Mouse (Mus musculus): ENCODE results near the gene Trib3.

Trib3 gene

DNA sequence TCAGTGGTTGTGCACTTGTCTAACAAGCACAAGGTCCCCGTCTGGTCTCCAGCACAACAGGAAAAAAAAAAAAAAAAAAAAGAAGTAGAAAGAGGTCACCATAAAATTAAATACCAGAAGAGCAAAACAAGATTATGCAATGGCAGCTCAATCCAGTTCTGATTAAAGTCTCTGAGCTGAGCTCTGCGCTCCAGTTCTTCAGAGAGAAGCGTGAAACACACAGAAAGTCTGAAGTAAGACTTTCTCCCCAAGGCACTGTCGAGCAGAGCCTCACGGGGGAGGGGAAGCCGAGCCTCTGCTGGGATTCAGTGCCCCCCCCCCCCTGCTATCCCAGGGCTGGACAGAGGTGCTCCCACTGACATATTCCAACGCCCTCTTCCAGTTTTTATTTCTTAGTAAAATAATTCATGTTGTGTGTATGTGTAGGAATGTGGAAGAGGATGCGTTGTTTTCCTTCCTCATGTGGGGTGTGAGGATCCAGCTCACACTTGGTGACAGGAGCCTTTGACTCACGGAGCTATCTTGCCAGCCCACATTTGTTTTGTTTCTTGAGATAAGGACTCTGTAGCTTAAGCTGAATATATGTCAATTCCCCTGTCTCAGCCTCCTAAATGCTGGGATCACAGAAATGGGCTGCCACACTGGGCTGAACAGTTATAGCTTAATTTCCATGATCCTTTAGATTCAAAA lies 3.1 kb upstream of the Trib3 start:
- DNase-seq: peak in 1 of 2 experiments; percentile 31

DNA sequence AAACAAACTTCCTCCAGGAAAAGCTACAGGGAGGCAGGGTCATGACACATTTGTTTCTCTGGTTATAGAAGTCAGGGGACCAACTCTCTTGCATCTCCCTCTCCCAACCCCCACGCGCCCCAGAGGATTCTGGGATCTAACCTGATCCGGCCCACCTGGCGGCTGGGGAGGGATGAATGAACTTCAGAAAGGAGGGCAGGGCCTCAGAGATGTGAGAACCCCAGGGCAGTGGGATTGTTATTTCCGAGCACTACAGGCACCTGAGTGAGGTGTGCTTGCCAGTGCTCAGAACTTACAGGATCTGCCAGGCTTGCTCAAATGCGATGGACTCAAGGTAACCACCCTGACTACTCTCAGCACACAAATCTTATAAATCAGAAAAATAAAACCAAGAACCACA lies 1.6 kb upstream of the Trib3 start:
- DNase-seq: peak; percentile 27 to 34

DNA sequence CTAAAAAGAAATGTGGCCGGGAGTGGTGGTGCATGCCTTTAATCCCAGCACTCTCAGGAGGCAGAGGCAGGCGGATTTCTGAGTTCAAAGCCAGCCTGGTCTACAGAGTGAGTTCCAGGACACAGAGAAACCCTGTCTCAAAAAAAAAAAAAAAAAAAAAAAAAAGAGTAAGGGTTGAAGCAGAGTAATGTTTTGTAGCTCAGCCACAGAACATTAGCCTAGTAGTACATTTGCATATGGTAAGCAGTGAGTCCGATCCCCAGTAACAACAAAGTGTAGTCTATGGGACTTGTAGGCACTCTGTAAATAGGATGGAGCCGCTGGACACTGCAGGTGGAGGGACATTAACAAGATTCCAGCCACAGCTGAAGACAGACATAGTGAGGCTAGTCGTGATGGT lies 1.1 kb upstream of the Trib3 start:
- DNase-seq: no peak

DNA sequence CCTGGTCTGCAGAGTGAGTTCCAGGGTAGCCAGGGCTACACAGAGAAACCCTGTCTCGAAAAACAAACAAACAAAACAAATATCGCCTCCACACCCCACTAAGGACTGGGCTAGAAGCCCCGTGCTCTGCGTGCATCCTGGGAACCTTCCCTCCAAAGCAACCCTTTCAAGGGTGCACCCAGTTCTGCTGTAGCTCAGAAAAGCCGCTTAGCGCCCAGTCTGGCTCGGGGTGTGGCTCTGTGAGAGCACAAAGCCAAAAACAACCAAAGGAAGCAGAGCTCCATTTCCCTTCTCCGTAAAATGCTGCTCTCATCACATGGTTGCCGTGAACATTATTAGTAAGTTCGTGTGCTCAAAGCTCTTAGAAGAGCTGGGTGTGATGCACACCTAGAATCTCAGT lies 529 bp upstream of the Trib3 start:
- DNase-seq: peak; percentile 29 to 43

DNA sequence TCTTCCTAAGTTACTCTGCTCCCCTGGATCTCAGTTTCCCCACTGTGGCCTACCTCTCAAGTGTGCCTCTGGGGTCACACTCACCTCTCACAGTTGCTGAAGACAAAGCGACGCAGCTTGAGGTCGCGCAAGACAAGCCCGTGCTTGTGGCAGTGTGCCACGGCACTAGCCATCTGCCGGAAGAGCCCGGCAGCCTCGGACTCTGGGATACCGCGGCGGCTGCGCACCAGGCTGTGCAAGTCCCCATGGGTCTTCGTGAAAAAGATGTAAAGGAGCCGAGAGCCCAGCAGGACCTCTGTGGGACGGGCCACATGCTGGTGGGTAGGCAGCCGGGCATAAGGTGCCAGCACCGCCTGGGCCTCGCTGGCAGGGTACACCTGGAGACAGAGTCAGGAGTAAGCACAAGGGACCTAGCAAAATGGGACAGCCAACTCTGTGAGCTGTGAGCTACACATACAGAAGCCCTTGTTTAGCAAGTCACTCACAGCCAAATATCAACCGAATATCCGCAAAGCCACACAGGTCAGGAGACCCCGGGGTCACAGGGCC lies 4.1 kb downstream of the Trib3 start:
- no peak for DNase-seq

DNA sequence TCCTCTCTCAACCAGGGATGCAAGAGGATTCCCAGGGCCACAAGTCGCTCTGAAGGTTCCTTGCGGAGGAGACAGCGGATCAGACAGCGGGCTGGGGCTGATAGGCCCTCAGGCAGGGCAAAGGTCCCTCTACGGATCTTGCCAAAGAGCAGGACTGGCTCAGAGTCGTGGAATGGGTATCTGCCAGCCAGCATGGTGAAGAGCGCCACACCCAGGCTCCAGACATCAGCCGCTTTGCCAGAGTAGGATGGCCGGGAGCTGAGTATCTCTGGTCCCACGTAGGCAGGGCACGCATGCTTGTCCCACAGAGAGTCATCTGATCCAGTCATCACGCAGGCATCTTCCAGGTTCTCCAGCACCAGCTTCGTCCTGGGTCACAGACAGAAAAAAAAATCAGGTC lies 5.5 kb downstream of the Trib3 start:
- no peak for DNase-seq

DNA sequence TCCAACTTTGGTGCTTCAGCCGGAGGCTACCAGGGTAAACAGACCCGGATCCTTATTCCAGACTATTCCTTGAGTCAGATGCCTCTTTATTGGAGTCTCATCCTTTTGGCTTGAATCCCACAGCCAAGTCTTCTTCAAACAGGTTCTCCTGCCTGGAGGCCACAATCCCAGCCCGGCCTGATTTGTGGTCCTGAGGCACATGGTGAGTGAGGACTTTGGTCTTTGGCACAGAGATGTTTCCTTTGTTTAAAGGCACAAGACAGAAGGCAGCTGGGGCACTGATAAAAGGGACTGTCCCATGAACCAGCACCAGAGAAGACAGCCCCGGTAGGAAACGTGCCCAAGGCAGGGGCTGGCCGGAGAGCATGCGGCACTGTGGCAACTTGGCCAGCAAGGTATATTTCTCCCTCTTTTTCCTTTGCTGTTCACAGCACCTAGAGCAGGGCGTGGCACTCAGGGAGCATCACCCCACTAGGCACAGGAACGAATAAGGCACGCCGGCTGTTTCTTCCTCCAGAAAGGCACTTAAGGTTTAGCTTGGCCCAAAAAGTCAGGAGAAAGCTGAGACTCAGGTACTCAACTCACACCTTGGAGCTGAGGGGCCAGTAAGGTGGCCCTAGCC lies 6.1 kb downstream of the Trib3 start:
- no peak for DNase-seq

DNA sequence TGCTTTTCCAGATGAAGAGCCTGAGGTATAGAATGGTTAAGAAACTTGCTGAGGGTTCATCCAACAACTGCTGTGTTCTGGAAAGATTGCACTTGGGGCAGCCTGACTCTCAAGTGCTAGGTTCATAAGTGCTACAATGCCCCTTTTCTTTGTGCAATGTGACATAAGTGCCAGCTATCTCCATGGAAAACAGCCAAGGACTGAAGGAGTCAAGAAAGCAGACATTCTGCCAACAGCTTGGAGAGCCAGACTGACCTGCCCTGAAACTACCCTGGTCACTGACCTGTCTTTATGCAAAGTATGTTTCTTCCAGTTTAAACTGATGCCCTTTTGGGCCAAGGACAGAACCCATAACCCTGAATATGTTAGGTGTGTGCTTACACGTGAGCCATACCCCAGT lies 7.0 kb downstream of the Trib3 start:
- no peak for DNase-seq

DNA sequence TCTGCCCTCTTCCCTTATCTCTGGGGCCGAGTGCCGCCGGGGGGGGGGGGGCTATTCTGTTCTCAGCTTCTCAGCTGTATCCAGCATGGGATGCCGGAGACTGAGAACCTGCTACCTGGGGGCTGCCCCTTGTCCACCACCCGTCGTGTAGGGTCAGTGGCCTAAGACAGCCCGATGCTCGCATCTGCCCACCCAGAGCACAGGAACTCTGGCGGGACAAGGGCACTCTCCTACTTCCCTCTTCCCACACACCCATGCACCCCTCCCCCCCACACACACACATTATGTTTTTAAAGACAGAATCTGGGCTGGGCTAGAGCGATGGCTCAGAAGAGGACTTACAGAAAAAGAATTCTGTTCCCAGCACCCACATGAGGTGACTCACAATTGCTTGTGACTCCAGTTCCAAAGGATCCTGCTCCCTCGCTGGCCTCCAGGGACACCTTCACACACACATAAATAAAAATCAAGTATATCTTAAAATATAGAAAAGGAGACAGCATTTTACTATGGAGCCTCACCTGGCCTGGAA lies 8.5 kb downstream of the Trib3 start:
- DNase-seq: no peak

DNA sequence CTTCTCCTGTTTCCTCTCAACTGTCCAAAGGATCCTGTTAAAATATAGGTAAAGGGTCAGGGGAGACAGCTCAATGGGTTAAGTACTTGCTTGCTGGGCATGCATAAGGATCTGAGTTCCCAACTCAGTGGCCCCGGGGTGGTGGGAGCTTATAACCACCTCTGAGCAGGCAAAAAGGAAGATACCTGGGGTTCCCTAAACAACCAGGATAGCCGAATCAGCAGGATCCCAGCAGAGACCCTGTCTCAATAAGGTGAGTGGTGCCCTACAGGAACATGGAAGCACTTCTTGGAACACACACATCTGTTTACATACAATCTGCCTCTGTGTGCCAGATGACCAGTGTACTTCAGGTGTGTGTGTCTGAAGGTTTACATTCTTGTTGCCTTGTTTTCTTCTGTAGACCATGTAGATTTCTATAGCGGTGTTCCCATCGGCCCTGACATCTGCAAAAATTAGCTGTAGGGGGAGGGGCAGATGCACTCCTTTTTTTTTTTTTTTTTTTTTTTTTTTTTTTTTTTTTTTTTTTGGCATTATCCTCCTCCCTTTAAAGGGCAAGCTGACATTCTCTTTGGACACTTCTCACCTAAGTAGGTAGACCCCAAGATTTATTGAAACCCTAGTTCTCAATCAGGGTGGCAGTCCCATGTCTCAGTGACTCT lies 10.4 kb downstream of the Trib3 start:
- no peak for DNase-seq

DNA sequence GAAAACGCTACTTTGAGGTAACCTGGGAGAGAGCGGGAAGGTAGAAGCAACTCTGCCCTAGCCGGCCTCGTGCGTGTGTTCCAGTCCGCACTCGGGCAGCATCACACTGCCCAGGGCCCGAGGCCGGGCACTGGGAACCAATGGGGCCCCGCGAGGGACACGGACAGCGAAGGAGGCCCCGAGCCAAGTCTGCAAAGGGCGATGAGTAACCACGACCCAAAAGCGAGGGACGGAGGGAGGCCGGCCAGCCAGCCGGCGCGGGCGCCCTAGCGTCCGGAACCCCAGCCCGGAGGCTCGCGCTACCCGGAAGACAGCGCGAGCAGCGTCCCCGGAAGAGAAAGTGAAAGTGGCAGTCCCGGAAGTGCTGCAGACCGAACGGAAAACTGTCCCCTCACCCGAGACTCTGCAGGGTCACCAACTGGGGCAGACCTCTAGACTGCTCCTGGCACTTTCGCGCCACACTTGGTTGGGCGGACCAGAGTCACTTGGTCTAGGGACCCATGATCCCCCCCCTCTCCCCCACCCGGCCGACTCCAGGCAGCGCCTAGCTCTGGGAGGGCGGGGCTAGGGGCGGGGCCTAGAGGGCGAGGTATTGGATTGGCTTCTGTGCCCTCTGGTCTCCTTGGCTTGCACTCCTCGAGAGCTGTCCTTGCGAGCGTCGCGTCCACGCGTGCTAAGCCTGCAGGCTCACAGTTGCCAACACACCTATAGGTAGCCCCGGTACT lies 11.6 kb downstream of the Trib3 start, which contains the start of gene Rbck1:
Gene Rbck1, minus strand, starts transcription at position 553 of the 725 bp plus-strand sequence.
- peak; percentile 92 to 95 for DNase-seq

DNA sequence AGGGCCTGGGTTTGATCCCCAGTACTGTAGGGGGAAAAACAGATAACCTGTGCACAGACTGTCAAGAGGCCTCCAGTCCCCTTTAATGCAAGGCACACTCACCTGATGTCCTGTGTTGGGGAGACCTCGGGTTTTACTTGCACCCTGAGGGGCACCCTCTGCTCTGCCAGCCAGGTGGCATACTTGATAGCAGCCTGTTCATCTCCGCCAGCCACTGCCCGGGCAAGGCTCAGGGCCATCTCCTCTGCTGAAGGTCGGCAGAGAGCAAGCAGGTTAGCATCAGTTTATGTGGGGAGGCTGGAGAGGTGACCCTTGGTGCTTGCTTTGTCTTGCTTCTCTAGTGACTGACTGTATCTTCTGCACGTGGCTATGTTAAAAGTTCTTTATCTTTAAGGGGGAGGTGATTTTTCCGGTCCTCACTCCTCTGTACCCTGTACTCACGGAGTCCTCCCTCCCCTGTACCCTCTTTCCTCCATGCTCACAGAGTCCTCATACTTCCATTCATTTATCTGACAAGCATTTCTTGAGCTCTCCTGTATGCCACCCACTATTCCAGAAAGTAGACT lies 12.9 kb downstream of the Trib3 start:
- no peak for DNase-seq

DNA sequence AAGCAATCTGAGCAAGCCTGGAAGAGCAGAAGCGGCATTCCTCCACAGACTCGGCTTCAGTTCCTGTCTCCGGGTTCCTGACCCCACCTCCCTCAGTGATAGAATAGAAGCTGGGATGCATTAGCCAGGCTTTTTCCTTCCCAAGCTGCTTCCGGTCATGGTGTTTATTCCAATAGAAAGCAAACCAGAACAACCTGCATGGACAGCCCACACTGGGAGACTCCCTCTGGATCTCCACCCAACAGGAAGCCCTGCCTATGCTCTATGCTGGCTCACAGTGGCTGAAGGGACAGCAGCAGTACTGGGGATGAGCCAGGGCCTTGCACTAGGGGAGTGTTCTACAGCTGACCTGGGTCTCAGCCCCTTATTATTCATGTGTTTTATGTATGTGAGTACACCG lies 15.9 kb downstream of the Trib3 start:
- no peak for DNase-seq

DNA sequence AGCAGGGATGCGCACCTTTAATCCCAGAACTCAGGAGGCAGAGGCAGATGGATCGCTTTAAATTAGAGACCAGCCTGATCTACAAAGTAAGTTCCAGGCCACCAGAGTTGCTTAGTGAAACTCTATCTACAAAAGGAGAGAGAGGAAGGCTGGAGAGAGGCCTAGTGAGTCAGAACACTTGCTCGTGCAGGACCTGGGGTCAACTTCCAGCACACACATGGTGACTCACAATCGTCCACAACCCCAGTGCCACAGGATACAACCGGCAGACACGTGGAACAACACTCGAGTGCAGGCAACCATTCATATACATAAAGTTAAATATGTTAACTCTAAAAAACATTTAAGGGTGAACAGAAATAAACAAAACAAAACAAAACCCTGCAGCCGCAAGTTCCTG lies 17.2 kb downstream of the Trib3 start:
- no peak for DNase-seq

DNA sequence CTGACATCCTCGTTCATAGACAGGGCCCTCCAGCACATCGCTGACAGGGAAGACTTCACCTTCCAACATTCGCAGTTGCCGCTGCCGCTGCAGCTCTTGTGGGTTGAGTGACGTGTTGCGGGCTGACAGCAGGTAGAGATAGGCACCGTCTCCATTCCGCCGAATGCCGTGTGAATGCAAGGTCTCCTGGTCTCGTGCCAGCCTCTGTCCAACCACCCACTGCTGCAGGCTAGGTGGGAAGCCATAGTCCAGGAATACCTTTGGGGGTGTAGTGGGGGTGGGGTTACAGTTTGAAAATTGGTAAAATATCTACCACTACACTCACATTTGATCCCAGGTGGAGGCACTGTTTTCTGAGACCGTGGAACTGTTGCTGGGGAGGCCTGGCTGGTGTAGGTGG lies 17.7 kb downstream of the Trib3 start:
- no peak for DNase-seq

DNA sequence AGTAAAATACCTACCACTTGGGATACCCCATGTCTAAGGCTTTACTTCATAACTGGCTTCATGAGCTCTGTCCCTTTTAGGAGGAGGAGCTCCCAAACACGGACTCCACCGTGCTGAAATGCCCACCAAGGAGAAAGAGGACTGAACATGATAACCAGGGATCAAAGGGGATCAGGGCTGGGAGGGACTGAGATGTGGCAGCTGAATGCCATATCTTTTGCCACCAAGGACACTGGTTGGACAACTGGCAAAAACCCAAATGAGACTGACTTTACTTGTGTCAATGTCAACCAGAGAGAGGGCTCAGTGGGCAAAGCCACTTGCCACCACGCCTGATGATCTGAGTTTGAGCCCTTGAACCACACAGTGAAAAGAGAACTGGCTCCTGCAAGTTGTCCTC lies 19.0 kb downstream of the Trib3 start:
- DNase-seq: no peak

DNA sequence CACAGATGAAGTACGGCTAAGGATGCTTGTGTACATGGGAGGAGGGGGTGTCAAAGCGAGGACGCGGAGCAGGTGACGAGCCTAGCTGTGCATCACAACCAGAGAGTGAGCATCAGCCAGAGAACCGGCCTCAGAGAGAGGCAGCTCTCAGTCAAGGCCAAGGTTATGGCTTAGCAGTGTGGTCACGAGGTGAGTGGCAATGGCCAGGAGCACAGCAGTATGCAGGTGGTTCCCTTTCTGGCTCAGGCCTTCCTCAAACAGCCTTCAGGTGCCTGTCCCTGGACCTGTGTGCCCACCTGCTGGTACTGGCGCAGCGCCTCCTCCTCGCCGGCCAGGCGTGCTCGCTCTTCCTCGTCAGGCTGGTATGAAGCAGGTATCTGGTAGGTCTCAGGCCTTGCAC lies 19.9 kb downstream of the Trib3 start:
- DNase-seq: no peak

DNA sequence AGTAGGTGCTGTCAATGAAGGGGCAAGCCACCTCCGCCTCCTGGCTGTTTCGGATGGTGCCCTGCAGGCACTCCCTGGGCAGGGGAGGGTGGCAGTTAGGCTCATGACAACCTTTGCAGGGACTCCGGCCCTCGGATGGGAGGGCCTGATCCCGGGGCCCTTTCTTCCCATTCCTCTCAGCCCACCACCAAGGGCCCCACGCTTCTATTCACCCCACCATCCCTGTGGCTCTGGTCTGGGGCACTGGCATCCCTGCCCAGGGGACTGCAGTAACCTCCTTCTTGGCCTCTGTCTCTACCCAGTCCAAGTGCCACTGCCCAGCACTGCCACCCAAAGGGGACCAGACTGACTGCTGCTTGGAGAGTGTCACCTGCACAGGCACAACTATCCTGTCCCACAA lies 21.6 kb downstream of the Trib3 start:
- no peak for DNase-seq

DNA sequence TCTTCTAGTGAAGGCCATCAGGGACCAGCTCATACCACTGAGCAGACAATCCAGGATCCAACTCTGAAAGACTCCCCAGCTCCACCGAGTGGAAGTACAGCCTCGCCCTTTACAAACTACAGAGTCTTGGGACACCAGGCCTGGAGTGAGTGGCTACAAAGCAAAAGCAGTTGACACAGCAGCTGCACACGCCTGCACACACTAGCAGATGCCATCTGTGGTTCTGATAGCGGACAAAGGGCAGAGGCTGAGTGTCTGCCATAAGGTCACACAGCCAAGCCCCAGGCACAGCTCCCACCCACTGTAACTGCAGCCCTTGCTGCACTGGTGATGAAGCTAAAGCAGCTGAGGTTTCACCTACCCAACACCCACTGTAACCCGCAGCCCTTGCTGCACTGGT lies 22.3 kb downstream of the Trib3 start:
- no peak for DNase-seq

DNA sequence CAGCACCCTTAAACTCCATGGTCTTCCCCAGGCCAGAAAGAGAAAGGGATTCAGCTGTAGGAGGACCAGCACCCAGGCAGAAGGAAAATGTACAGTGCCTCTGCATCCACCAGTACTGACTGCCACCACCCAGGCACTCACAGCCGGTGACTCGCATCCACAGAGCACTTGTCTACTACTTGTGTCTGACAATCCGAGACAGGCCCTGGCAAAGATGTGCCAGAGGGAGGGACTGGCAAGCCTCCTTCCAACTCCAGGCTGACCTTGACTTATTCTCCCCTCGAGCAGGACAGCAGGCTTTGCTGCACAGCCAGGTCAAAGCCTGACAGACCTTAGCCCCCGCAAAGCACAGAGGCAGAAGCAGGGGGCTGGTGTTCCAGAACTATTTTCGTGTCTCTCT lies 26.8 kb downstream of the Trib3 start:
- no peak for DNase-seq

DNA sequence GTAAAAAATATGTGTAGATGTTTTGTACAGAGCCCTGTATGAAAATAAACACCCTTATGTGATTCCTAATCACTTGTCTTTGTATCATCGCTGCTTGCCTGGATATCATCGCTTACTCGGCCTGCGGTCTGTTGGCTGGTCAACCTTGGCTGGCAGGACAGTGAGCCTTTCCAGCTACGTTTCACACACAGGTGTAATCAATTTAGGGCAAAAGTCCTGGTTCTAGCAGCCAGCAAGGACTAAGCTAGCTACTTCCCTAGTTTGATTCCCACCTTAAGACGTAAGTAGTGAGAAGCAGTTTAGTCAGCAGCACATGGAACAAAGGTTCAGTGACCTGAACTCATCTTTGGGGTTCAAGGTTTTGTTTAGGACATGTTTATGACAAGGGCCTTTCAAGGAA lies 29.9 kb downstream of the Trib3 start:
- DNase-seq: no peak

DNA sequence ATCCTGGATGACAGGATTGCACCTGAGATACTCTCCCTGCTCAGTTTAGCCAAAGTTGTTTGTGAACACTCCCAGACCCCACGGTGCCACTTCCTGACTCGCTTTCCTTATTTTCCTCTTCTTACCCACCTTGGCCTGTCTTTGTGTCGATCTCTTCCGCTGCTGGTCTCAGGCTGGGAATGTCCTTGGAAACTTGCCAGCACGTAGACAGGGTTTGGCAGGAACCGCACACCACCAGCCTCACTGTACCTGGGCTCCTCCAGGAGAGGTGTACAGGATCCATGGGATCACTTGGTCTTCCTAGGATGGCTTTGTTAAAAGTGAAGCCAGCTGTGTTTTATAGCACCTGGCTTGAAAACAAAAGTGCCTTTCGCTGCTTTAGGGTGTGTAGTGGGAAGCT lies 30.8 kb downstream of the Trib3 start:
- no peak for DNase-seq

DNA sequence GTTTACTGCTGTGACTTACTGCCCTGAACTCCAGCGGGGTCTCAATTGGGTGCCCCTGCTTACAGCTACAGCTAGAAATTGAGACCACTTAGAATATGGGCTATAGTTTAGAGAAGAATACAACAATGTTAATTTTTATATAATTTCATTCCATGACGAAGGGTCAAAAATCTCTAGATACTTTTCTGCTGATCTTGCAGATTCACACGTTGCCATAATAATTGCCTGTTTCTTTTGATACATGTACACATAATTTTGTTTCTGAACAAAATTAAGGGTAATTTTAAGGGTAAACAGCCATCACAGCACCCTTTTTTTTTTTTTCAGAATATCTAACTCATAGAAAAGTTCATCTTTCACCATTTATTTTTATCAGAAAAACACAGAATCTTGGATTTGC lies 36.6 kb downstream of the Trib3 start:
- DNase-seq: no peak

Measured in kidney, postnatal 4 days (tissue).